Mouse (Mus musculus) megakaryocyte, embryonic 14.5 days (primary cell): Measurements from ENCODE around the gene Arhgap8. TPM values are rescaled to one million over a fixed set of nuclear protein-coding genes. Genes with fewer than 3 reads are reported as not detected.
A peak's percentile ranks its signal among the peaks of the same experiment; 100 is the strongest.

Source experiments
- H3K27me3 ChIP-seq: replicated peaks from 2 replicates; pipeline ENCODE3; 2012; ENCODE audit warnings: inconsistent platforms
- H3K36me3 ChIP-seq: replicated peaks from 2 replicates; pipeline ENCODE3; 2012; ENCODE audit warnings: low read length, inconsistent platforms, mixed read lengths
- H3K4me1 ChIP-seq: 2 replicates; pipeline ENCODE4 v1.6.1; 2012; ENCODE audit warnings: inconsistent platforms
- H3K4me3 ChIP-seq: replicated peaks from 2 replicates; pipeline ENCODE3; 2012; ENCODE audit warnings: moderate library complexity, mild to moderate bottlenecking, inconsistent platforms
- H3K9me3 ChIP-seq: 2 replicates; pipeline ENCODE4 v1.6.1; 2012; ENCODE audit warnings: inconsistent platforms
- FLI1 ChIP-seq: IDR thresholded peaks from 2 replicates; pipeline ENCODE4 v1.6.1; 2012; ENCODE audit warnings: low read length, inconsistent platforms, mixed read lengths
- GATA1 ChIP-seq: IDR thresholded peaks from 3 replicates; pipeline ENCODE4 v1.6.1; 2012; ENCODE audit warnings: mixed read lengths, low read length, inconsistent platforms, borderline replicate concordance
- polyA plus RNA-seq: library from polyadenylated mRNA; stranded (reverse); fragments of >175 nt; gene quantifications from 2 replicates; pipeline ENCODE4 v1.2.3, GENCODE M21; 2012; ENCODE audit warnings: low replicate concordance; ENCODE audit not compliant: insufficient read depth

Gene Arhgap8
- polyA plus RNA-seq, 1 experiment, result not detected

GRCm38 (mm10) chr15:84679794-84680193 lies 40.1 kb upstream of the Arhgap8 start:
- H3K4me1 ChIP-seq, result peaks cover 30% of the 10 kb centered on the region
- peaks cover 88% of the 10 kb centered on the region for H3K27me3 ChIP-seq
- TF ChIP-seq GATA1, result no peak
- TF ChIP-seq FLI1, result no peak
- peaks cover 4% of the 10 kb centered on the region for H3K9me3 ChIP-seq
- no peak overlapping the region for H3K4me3 ChIP-seq
- no peaks in the 10 kb centered on the region for H3K36me3 ChIP-seq

- peak overlapping the region; percentile 91 for H3K4me3 ChIP-seq
- peaks cover 89% of the 10 kb centered on the region for H3K27me3 ChIP-seq
- peaks cover 4% of the 10 kb centered on the region for H3K9me3 ChIP-seq
- no peak for TF ChIP-seq GATA1
- no peak for TF ChIP-seq FLI1
- no peaks in the 10 kb centered on the region for H3K36me3 ChIP-seq
- peaks cover 35% of the 10 kb centered on the region for H3K4me1 ChIP-seq
These were observed 39.1 kb upstream of the Arhgap8 start for GRCm38 (mm10) chr15:84680545-84681454.

- H3K36me3 ChIP-seq, result no peaks in the 10 kb centered on the region
- peak overlapping the region; percentile 91 for H3K4me3 ChIP-seq
- TF ChIP-seq GATA1, result no peak
- TF ChIP-seq FLI1, result no peak
- peaks cover 36% of the 10 kb centered on the region for H3K4me1 ChIP-seq
- peaks cover 4% of the 10 kb centered on the region for H3K9me3 ChIP-seq
- H3K27me3 ChIP-seq, result peaks cover 87% of the 10 kb centered on the region
These were observed 38.2 kb upstream of the Arhgap8 start for GRCm38 (mm10) chr15:84681455-84682193.

- Histone ChIP-seq H3K4me1 (peaks cover 33% of the 10 kb centered on the region), H3K36me3 (no peaks in the 10 kb centered on the region), H3K9me3 (peaks cover 4% of the 10 kb centered on the region), H3K4me3 (no peak overlapping the region), H3K27me3 (peaks cover 87% of the 10 kb centered on the region)
- TF ChIP-seq GATA1 (no peak), FLI1 (no peak)
These were observed 37.6 kb upstream of the Arhgap8 start for GRCm38 (mm10) chr15:84682206-84682605.

GRCm38 (mm10) chr15:84682821-84683220 lies 37.0 kb upstream of the Arhgap8 start:
- H3K27me3 ChIP-seq, result peaks cover 85% of the 10 kb centered on the region
- H3K4me3 ChIP-seq, result no peak overlapping the region
- peaks cover 4% of the 10 kb centered on the region for H3K9me3 ChIP-seq
- peaks cover 33% of the 10 kb centered on the region for H3K4me1 ChIP-seq
- TF ChIP-seq GATA1 (no peak), FLI1 (no peak)
- H3K36me3 ChIP-seq, result no peaks in the 10 kb centered on the region

GRCm38 (mm10) chr15:84684520-84684919 lies 35.3 kb upstream of the Arhgap8 start:
- TF ChIP-seq FLI1 (no peak), GATA1 (no peak)
- Histone ChIP-seq H3K4me1 (peaks cover 33% of the 10 kb centered on the region), H3K4me3 (no peak overlapping the region), H3K9me3 (no peaks in the 10 kb centered on the region), H3K27me3 (peaks cover 81% of the 10 kb centered on the region), H3K36me3 (no peaks in the 10 kb centered on the region)

- Histone ChIP-seq H3K36me3 (no peaks in the 10 kb centered on the region), H3K4me3 (peak overlapping the region; percentile 23), H3K9me3 (no peaks in the 10 kb centered on the region), H3K4me1 (peaks cover 30% of the 10 kb centered on the region), H3K27me3 (peaks cover 75% of the 10 kb centered on the region)
- TF ChIP-seq GATA1 (no peak), FLI1 (no peak)
These were observed 34.4 kb upstream of the Arhgap8 start for GRCm38 (mm10) chr15:84685417-84685816.

GRCm38 (mm10) chr15:84687904-84688303 lies 31.9 kb upstream of the Arhgap8 start:
- TF ChIP-seq GATA1 (no peak), FLI1 (no peak)
- peaks cover 54% of the 10 kb centered on the region for H3K27me3 ChIP-seq
- H3K4me3 ChIP-seq, result no peak overlapping the region
- peaks cover 8% of the 10 kb centered on the region for H3K9me3 ChIP-seq
- H3K36me3 ChIP-seq, result no peaks in the 10 kb centered on the region
- peaks cover 18% of the 10 kb centered on the region for H3K4me1 ChIP-seq

- Histone ChIP-seq H3K36me3 (no peaks in the 10 kb centered on the region), H3K27me3 (peaks cover 45% of the 10 kb centered on the region), H3K9me3 (peaks cover 15% of the 10 kb centered on the region), H3K4me3 (no peak overlapping the region), H3K4me1 (peaks cover 18% of the 10 kb centered on the region)
- TF ChIP-seq GATA1 (no peak), FLI1 (no peak)
These were observed 30.5 kb upstream of the Arhgap8 start for GRCm38 (mm10) chr15:84689356-84689755.

GRCm38 (mm10) chr15:84691513-84691912 lies 28.3 kb upstream of the Arhgap8 start:
- Histone ChIP-seq H3K27me3 (peaks cover 42% of the 10 kb centered on the region), H3K4me1 (no peaks in the 10 kb centered on the region), H3K36me3 (no peaks in the 10 kb centered on the region), H3K4me3 (no peak overlapping the region), H3K9me3 (peaks cover 17% of the 10 kb centered on the region)
- TF ChIP-seq GATA1 (no peak), FLI1 (no peak)
